Mouse (Mus musculus) olfactory bulb, adult 2 months (tissue): ENCODE measurements around the gene Rps11. TPM values are rescaled to one million over a fixed set of nuclear protein-coding genes. Genes with fewer than 3 reads are reported as not detected.
"Not testable (repeated sequence)": the region's sequence is repeated elsewhere in the genome, so short reads cannot be mapped to it uniquely, and the experiment has no call there.

ENCODE experiments used
- H3K27ac ChIP-seq: fragments of 200-500 bp; 2 replicates; pipeline ENCODE4 v1.5.1; 2012; ENCODE audit warnings: low read depth, low read length; ENCODE audit not compliant: insufficient read depth
- H3K4me1 ChIP-seq: fragments of 200-500 bp; 2 replicates; pipeline ENCODE4 v1.6.1; 2012; ENCODE audit warnings: low read length; ENCODE audit not compliant: control insufficient read depth, insufficient read depth
- H3K4me3 ChIP-seq: fragments of 200-500 bp; 2 replicates; pipeline ENCODE4 v1.5.1; 2012; ENCODE audit warnings: mild to moderate bottlenecking, low read depth, low read length, moderate library complexity; ENCODE audit not compliant: insufficient read depth
- CTCF ChIP-seq: fragments of 200-500 bp; IDR thresholded peaks from 2 replicates; pipeline ENCODE4 v1.5.1; 2012; ENCODE audit warnings: low read depth, mild to moderate bottlenecking, low read length, moderate library complexity; ENCODE audit not compliant: insufficient read depth
- POLR2A ChIP-seq: fragments of 200-500 bp; IDR thresholded peaks from 2 replicates; pipeline ENCODE4 v1.6.1; 2012; ENCODE audit warnings: mild to moderate bottlenecking, low read depth, low read length, moderate library complexity; ENCODE audit not compliant: insufficient read depth
- WGBS: fragments of 180-500 bp; shearing (Covaris S2); methylation state at CpG from one replicate; pipeline ENCODE4 v1.1.7; 2018; 5-methylcytosine and 5-hydroxymethylcytosine counted together
- polyA plus RNA-seq: library from polyadenylated mRNA; stranded (reverse); fragments of >200 nt; gene quantifications from 2 replicates; pipeline ENCODE4 v1.2.4, GENCODE M21; 2012; ENCODE audit warnings: low replicate concordance; ENCODE audit not compliant: missing spikeins, insufficient read depth, insufficient read length

Gene Rps11
- polyA plus RNA-seq: 657 TPM in 1 of 2 replicates, not detected in the other

DNA sequence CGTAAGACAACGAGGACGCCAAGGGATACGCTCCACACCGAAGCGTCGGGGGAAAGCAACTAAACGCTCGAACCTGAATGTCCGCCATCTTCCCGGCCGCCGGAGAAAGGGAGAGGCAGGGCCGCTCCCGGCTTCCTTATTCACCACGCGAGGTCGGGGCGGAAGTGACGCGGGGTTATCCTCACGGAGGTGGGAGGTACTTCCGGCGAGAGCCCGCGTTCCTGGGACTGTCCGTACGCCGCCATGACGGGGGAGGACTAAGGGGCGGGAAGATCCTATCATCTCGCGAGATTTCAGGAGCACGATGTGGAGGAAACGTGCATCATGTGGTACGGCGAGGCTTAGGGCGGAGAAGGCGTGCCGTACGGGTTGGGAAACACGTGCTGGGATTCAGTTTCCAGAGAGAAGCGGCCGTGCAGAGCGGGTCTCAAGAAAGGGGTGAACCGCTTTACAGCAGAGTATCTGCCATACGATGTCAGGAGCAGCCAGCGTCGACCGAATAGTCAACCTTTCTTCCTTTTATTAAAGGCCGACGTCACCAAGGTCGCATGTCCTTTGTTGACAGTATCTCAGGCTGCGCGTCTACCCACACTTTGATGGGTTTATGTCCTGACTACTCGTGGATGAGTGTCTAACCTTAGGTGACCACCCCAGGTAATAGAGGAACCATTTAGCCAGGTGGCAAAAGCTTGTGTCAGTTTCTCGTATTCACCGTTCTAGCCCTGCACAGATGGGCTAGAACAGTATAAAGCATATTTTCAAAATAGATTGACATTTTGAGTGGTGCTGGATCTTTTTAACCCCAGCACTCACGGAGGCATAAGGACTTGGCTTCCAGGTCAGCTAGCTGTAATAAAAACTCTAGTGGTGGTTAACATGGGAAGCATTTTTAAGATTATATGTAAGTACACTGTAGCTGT, at the start of gene Rps11:
Gene Rps11, minus strand, starts transcription at position 216 of the 920 bp plus-strand sequence.
- WGBS: 1% methylated on average over 59 of the region's 59 CpGs
- TF ChIP-seq CTCF (no peak), POLR2A (peak; percentile 75)
- H3K27ac ChIP-seq: peak within 1 kb of the TSS; percentile 63
- peak within 1 kb of the TSS; percentile 74 for H3K4me3 ChIP-seq
- H3K4me1 ChIP-seq: peaks cover 27% of the 10 kb centered on the region

DNA sequence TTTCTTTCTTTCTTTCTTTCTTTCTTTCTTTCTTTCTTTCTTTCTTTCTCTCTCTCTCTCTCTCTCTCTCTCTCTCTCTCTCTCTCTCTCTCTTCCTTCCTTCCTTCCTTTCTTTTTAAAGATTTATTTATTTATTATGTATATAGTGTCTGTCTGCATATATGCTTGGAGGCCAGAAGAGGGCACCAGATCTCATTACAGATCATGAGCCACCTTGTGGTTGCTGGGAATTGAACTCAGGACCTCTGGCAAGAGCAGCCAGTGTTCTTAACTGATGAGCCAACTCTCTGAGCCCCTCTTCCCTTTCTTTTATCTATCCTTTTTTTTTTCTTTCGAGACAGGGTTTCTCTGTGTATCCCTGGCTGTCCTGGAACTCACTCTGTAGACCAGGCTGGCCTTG, 49.5 kb upstream of the Rps11 start:
- not testable (repeated sequence) for H3K4me1 ChIP-seq, H3K27ac ChIP-seq, H3K4me3 ChIP-seq
- WGBS: 66% methylated on average over 1 of the region's 1 CpGs

DNA sequence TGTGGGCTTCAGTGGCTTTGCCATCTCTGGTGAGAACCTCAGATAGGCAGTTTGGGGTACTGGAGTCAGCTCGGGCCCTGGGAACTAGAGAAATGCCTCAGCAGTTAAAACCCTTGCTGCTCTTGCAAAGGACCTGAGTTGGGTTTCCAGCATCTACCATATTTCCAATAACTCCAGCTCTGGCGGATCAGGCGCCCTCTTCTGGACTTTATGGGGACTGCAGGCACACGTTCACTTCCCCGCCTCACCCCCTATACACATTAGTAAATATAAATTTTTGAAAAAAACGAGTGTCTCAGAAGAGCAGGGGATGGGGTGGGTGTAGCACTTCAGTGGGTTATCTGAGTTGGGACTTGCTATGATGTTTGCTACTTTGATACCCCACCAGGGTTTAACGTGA, 48.7 kb upstream of the Rps11 start:
- Histone ChIP-seq H3K27ac (no peak overlapping the region), H3K4me3 (no peak overlapping the region), H3K4me1 (peaks cover 11% of the 10 kb centered on the region)
- TF ChIP-seq CTCF: no peak
- TF ChIP-seq POLR2A: no peak
- 60% methylated on average over 7 of the region's 7 CpGs for WGBS

DNA sequence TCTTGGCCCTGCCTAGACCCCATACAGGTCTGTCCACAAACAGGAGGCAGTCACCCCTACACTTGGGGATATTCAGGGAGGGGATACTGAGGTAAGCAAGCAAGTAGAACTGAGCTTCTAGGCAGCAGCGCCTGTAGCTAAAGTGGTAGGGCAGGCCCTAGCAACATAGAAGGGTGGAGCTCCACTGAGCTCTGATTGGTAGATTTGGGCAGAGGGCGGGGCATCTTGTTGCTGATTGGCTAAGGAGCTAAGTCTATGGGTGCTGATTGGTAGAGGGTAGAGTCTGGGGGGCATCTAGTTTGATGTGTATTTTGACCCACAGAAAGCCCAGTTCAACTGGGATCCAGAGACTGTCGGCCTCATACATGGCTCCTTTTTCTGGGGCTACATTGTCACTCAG, 45.3 kb upstream of the Rps11 start:
- no peak overlapping the region for H3K4me3 ChIP-seq
- TF ChIP-seq POLR2A (no peak), CTCF (no peak)
- WGBS: 88% methylated on average over 3 of the region's 3 CpGs
- peaks cover 5% of the 10 kb centered on the region; the same call in 1 of the 2 replicates for H3K4me1 ChIP-seq
- no peak overlapping the region for H3K27ac ChIP-seq

DNA sequence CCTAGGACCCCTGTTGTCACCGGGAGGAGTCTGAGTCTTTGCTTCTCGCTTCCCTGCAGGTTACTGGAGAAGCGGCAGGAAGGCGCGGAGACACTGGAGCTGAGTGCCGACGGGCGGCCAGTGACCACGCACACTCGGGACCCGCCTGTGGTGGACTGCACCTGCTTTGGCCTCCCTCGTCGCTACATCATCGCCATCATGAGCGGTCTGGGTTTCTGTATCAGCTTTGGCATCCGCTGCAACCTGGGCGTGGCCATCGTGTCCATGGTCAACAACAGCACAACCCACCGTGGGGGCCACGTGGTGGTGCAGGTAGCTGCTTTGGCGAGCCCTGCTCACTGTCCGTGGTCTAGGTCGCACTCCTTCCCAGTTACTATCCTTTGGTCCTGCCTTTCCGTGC, 44.4 kb upstream of the Rps11 start:
- Histone ChIP-seq H3K4me3 (no peak overlapping the region), H3K4me1 (peaks cover 5% of the 10 kb centered on the region; the same call in 1 of the 2 replicates), H3K27ac (no peak overlapping the region)
- TF ChIP-seq POLR2A (no peak), CTCF (no peak)
- 8% methylated on average over 24 of the region's 24 CpGs for WGBS

DNA sequence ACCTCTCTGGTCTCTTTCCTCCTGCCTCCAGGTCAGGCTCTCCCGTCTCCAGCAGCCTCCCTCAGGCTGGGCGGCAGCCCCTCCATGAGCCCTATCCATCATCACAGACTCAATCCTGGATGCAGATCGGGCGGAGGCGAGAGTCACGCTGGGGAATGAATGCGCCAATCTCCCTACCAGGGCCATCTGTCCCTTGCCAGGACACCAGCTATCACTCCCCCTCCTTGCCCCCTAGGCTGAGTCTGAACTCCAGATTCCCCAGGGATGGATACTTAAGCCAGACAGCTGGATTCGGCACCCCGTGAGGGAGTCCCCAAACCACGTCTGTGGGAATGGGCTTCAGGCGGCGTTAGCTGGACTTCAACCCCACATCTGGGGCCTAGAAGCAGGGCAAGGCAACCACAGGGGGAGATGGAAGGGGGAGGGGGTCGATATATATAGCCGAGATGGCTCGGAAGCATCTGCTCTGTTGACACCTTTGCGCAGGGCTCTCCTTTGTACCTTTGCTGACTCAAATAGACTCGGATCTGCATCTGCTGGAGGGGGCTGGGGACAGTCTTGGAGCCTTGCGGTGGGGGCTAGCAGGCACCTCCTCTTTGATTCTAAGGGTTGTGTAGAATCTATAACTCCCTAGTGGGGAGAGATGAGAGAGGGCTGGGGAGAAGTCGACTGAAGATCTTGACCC, 43.7 kb upstream of the Rps11 start:
- H3K4me3 ChIP-seq: no peak overlapping the region
- 7% methylated on average over 19 of the region's 19 CpGs for WGBS
- H3K27ac ChIP-seq: no peak overlapping the region

DNA sequence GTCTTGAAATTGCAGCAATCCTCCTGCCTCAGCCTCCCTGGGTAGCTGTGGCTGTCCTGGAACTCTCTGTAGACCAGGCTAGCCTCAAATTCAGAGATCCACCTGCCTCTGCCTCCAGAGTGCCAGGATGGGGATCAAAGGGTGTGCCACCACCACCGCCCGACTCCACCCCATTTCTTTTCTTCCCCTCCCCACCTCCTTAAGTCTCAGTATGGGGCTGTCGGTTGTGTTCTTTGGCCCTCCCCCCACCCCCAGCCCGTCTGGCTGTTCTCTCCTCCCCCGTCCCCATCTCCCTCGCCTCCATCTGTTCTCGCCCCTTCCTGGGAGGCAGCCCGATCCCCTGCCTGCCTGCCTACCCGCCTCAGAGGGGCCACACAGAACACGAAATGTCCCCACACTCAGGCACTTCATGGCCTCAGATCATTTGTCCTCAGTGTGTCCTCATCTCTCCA, 42.7 kb upstream of the Rps11 start:
- 24% methylated on average over 9 of the region's 10 CpGs for WGBS
- peaks cover 11% of the 10 kb centered on the region for H3K4me1 ChIP-seq
- no peak overlapping the region for H3K4me3 ChIP-seq
- no peak overlapping the region for H3K27ac ChIP-seq
- TF ChIP-seq CTCF (no peak), POLR2A (no peak)

More for the DNA sequence above, 43.7 kb upstream of the Rps11 start:
- TF ChIP-seq CTCF (no peak), POLR2A (no peak)
- H3K4me1 ChIP-seq: peaks cover 5% of the 10 kb centered on the region; the same call in 1 of the 2 replicates

DNA sequence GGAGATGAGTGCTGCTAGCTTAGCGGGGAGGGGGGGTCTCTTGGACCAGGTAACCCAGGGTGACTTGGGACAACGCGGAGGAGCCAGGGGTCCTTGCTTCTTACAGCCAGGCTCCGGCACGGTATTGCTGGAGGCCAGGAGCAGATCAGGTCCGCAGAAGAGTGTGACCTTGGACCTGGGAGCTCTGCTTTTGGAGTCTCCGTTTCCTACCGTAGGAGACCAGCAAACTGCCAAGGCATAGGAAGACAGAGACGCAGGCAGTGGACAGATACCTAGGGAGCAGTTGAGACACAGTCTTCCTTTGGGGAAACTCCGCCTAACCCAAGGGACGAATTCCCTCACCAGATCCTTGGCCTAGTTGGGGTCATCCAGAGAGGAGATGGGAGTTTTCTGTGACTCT, 41.5 kb upstream of the Rps11 start:
- H3K4me1 ChIP-seq: peaks cover 12% of the 10 kb centered on the region
- 68% methylated on average over 11 of the region's 11 CpGs for WGBS
- TF ChIP-seq POLR2A: no peak
- no peak for TF ChIP-seq CTCF
- peak overlapping the region; percentile 15; the same call in 1 of the 2 replicates for H3K4me3 ChIP-seq
- no peak overlapping the region for H3K27ac ChIP-seq

DNA sequence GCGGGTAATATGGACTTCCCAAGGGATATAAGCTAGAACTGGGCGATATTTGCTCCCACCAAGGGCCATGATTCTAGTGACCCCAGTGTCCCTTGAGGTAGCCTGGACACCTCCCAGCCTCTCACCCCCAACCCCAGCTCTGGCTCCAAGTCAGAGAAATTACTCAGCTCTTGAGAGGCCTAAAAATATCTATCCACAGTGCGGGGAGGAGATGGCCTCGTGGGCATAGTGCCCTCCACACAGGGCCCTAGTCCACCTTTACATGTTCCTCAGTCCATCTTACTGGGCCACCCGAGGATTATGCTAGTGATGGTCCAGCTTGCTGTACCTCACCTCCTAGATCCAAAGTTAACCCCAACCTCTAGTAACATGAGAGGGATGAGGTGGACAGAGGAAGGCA, 40.6 kb upstream of the Rps11 start:
- Histone ChIP-seq H3K4me3 (no peak overlapping the region), H3K27ac (no peak overlapping the region), H3K4me1 (peaks cover 12% of the 10 kb centered on the region)
- TF ChIP-seq POLR2A (no peak), CTCF (no peak)
- 68% methylated on average over 5 of the region's 5 CpGs for WGBS
